Mouse (Mus musculus): ENCODE results near the gene Gm3676. TPM values are rescaled to one million over a fixed set of nuclear protein-coding genes. Genes with fewer than 3 reads are reported as not detected.
"Not testable (repeated sequence)": the region's sequence is repeated elsewhere in the genome, so short reads cannot be mapped to it uniquely, and the experiment has no call there.

The Gm3676 gene
- total RNA-seq (2022): not detected

GRCm38 (mm10) chr14:41646387-41646786, at the start of gene Gm3676:
Gene Gm3676 (minus strand): TSS chr14:41646487.
- not testable (repeated sequence) for DNase-seq

- not testable (repeated sequence) for DNase-seq
Observed at GRCm38 (mm10) chr14:41648176-41648575, 1.9 kb upstream of the Gm3676 start.

GRCm38 (mm10) chr14:41630144-41630543, 16.1 kb downstream of the Gm3676 start:
- DNase-seq: not testable (repeated sequence)

GRCm38 (mm10) chr14:41624512-41624911, 21.8 kb downstream of the Gm3676 start, which contains the start of gene Gm3072:
Gene Gm3072 (minus strand): TSS chr14:41624612.
- DNase-seq: not testable (repeated sequence)

- DNase-seq: not testable (repeated sequence)
Observed at GRCm38 (mm10) chr14:41622535-41622934, 23.8 kb downstream of the Gm3676 start.

GRCm38 (mm10) chr14:41610690-41611089, 35.6 kb downstream of the Gm3676 start:
- DNase-seq: not testable (repeated sequence)

GRCm38 (mm10) chr14:41600935-41601334, 45.4 kb downstream of the Gm3676 start:
- DNase-seq: not testable (repeated sequence)

Other genes with a start within 250 kb of the Gm3676 start
- not detected for gene Gm6482, start 238.2 kb downstream of the Gm3676 start, total RNA-seq (2022)
- gene Gm7954, start 193.0 kb downstream of the Gm3676 start, total RNA-seq (2022): not detected
- gene Gm3486, start 157.0 kb downstream of the Gm3676 start, total RNA-seq (2022): not detected
- not detected for gene Gm7970, start 90.9 kb downstream of the Gm3676 start, total RNA-seq (2022)
- gene 1700049E17Rik2, start 73.3 kb downstream of the Gm3676 start, total RNA-seq (2022): not detected
- not detected for gene Gm3072, start 21.9 kb downstream of the Gm3676 start, total RNA-seq (2022)
- gene Gm8068, start 55.4 kb upstream of the Gm3676 start, total RNA-seq (2022): not detected
- not detected for gene Gm7929, start 104.1 kb upstream of the Gm3676 start, total RNA-seq (2022)
- not detected for gene Gm47189, start 126.0 kb upstream of the Gm3676 start, total RNA-seq (2022)

Data from adrenal gland, adult 8-10 months (tissue).